Mouse (Mus musculus): Measurements from ENCODE around the gene Sgip1. TPM values are rescaled to one million over a fixed set of nuclear protein-coding genes. Genes with fewer than 3 reads are reported as not detected.
A peak's percentile ranks its signal among the peaks of the same experiment; 100 is the strongest.

The Sgip1 gene
- total RNA-seq, 4 experiments from 2014 or later: 275 to 316 (median 294) TPM

GRCm38 (mm10) chr4:103011823-103012222, 270.7 kb downstream of the Sgip1 start:
- DNase-seq (ENCODE audit: low spot score in 2 of 2): peak in 1 of 2 experiments; percentile 20

GRCm38 (mm10) chr4:103013490-103013889, 272.4 kb downstream of the Sgip1 start:
- no peak for DNase-seq (ENCODE audit: low spot score in 2 of 2)

Other genes with a start within 250 kb of the Sgip1 start
- gene Tctex1d1, start 237.3 kb downstream of the Sgip1 start, total RNA-seq (2022): under 1 TPM; 0.28 to 0.53 (median 0.37) TPM